Mouse (Mus musculus): ENCODE results near the gene Vdac1. TPM values are rescaled to one million over a fixed set of nuclear protein-coding genes. Genes with fewer than 3 reads are reported as not detected.

Vdac1 gene
- polyA plus RNA-seq, 1 experiment from 2014 or later = 224 TPM

Other genes starting within 250 kb of the Vdac1 start
- gene Olfr1373, start 215.3 kb upstream of the Vdac1 start, polyA plus RNA-seq (2016; fragmentation: Nextera tagmentation; extraction: Ambion mirVana) = not detected in 2 replicates
- gene Olfr1371, start 146.9 kb upstream of the Vdac1 start, polyA plus RNA-seq (2016; fragmentation: Nextera tagmentation; extraction: Ambion mirVana) = not detected in 2 replicates
- gene Skp1a, start 128.9 kb upstream of the Vdac1 start, polyA plus RNA-seq (2016; fragmentation: Nextera tagmentation; extraction: Ambion mirVana) = 906 and 908 TPM in 2 replicates
- 8.1 and 8.8 TPM in 2 replicates for gene Tcf7, start 77.8 kb upstream of the Vdac1 start, polyA plus RNA-seq (2016; fragmentation: Nextera tagmentation; extraction: Ambion mirVana)
- gene 9530068E07Rik, start 35.6 kb downstream of the Vdac1 start, polyA plus RNA-seq (2016; fragmentation: Nextera tagmentation; extraction: Ambion mirVana) = 161 and 165 TPM in 2 replicates

Data from forebrain, embryonic 10.5 days (tissue).